Mouse (Mus musculus) mature B cell (primary cell): ENCODE measurements around the gene Krtap5-1.
"Not testable (repeated sequence)": the region's sequence is repeated elsewhere in the genome, so short reads cannot be mapped to it uniquely, and the experiment has no call there.

Source experiments
- in situ Hi-C: fragments of 300-500 bp; cut with MboI; formaldehyde crosslinking; loops from 2 replicates; pipeline ENCODE4 v1.14.3; 2019

The Krtap5-1 gene

DNA sequence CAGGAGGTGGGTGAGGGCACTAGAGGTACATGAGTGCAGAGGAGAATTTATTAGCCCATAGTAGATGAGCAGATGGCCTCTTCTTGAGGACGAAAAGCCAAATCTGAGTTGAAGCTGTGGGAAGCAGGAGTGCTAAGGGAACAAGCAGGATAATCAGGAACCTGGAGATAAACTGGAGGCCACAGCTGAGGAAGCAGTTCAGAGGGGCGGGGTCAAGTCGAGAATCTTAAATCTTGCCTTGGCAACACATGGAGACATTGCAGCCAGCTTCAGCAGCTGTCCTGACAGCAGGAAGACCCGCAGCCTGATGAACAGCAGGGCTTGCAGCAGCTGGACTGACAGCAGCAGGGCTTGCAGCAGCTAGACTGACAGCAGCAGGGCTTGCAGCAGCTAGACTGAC is 810 bp downstream of the Krtap5-1 start:
- in situ Hi-C loops = not testable (repeated sequence)

DNA sequence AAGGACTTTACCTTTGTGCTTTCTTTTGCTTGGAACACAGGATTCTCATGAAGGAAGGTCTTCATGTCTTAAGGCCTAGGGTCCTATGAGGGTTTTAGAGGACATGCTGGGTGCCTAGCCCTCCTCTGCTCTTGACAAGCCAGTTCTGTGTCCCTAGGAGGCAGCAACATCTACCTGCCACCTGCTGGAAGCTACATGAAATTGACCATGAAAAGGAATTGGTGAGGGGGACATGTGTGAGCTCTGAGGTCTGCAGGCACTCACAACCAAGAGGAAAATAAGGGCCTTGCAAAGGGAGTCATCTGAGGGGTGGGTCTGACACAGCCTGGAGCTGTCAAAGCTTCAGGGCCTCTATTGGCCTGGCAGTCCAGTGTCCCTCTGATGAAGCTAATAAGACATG is 1.5 kb downstream of the Krtap5-1 start:
- in situ Hi-C loops = no loop called here

DNA sequence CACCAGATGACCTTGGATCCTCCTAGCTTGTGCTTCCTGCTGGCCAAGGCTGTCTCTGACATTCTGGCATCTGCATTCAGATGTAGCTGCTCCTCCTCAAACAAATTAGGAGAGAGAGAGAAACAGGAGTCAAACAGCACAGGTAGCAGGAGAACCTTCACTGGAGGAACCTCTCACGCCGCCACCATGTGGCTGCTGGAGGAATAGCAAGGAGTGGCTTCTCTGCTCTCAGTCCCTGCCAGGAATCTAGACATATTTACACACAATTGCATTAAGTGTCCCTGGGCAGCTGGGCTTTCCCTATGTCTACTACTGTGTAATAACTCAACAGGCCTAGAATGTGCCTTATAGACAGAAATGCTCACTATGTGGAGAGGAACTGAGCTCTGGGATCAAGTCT is 3.1 kb downstream of the Krtap5-1 start:
- in situ Hi-C loops = not testable (repeated sequence)

DNA sequence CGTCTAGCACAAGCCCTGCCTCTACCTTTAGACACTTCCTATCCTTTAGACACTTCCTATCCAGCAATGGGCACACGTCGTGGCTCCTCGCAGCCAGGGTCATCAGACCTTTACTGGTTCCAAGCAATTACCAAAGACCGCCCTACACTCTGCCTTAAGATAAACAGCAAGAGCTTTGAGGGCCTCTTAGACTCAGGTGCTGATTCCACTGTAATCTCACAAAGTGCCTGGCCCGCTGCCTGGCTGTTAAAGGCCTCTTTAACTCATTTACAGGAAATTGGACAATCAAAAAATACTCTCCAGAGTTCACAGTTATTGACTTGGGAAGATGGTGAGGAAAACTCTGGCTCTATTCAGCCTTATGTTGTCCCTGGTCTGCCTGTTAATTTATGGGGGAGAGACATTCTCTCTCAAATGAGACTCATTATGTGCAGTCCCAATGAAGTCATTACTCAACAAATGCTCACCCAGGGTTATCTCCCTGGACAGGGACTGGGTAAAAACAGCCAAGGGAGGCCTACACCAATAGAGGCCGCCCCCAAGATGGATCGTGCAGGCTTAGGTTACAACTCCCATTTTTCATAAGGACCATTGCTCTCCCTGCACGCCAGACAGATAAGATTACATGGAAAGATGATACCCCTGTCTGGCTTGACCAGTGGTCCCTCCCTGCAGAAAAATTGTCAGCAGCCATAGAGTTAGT is 10.9 kb downstream of the Krtap5-1 start:
- in situ Hi-C loops = not testable (repeated sequence)

DNA sequence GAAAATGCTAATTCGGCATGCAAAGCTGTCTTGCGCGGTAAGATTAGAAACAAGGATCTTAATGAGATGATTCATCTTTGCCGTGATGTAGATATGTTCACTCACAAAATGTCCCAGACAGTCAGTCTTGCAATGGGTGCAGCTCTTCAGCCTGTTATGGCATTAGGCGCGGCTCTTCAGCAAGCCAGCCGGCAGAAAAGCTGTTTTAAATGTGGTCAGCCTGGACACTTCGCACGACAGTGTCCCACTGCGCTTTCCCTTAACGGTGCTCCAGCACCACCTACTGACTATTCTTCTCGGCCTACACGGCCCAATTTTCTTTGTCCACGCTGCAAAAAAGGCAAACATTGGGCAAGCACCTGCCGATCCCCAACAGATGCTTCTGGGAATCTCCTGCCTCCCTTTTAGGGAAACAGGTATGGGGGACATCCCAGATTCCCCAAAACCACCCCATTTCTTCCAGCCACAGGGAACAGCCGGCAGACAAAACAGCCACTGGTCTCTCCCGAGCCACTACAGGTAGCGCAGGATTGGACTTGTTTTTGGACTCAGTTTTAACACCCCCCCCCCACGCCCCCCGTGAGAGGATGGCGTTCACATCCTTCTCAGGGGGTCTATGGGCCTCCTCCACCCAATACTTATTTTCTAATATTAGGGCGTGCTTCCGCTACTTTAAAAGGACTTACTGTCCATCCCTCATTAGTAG is 11.6 kb downstream of the Krtap5-1 start:
- in situ Hi-C loops = no loop called here

DNA sequence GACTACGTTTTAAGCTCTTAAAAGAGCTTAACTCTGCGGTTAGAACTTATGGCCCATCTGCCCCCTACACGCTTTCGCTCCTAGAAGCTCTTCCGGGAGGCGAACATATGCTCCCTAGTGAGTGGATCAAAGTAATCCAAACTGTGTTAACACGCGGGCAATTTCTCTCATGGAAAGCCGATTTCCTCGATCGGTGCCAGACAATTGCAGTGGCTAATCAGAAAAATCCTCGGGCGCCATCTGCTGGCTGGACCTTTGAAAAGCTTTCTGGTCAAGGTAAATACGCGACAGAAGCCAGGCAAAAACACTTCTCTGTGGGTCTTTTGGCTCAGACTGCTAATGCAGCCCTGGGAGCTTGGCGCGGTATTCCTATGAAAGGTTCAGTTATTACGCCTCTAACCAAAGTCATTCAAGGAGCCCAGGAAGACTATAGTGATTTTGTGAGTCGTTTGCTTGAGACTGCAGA is 12.3 kb downstream of the Krtap5-1 start:
- in situ Hi-C loops = no loop called here

DNA sequence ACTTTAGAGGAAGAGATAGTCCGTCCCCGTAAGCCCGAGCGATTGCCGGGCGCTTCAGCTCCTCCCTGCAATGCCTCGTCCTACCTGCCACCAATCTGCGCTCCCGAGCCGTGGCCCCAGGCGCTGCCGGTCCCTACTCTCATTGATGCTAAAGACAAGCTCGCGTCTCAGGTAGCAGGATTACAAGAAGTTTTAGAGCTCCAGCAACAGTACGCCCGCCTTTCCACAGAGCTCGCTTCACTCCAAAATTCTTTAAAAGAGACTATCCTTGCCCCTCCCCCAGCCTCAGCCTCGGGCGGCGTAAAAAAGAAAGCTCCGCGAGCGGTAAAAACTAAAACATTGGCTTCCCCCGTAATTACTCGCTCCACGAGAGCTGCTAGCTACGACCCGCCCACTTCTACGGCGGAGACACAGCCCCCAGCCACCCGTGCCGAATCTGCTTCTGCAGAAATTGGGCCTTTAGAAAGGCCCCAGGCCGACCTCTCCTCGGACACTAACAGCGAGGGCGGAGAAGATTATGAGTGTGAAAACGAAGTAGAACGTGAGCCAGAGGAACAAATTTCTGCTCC is 12.8 kb downstream of the Krtap5-1 start:
- in situ Hi-C loops = no loop called here

DNA sequence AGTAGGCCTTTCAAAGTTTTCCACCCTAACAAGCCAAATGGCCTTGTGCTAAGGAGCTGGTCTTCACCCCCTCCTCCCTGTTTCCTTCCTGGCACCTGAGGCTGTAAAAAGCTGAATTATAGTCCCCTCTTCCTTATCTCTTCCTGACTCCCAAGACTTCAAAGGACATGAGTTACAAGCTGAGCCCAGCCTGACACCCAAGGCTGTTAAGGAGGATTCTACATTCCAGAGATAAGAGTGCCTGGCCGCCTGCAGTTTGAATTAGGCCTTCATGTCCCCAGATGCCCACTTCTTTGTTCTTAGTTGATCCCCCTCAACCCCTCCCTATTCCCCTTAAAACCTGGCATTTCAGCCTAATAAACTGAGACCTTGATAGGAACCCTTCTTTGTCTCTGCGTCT is 14.1 kb downstream of the Krtap5-1 start:
- in situ Hi-C loops = not testable (repeated sequence)

DNA sequence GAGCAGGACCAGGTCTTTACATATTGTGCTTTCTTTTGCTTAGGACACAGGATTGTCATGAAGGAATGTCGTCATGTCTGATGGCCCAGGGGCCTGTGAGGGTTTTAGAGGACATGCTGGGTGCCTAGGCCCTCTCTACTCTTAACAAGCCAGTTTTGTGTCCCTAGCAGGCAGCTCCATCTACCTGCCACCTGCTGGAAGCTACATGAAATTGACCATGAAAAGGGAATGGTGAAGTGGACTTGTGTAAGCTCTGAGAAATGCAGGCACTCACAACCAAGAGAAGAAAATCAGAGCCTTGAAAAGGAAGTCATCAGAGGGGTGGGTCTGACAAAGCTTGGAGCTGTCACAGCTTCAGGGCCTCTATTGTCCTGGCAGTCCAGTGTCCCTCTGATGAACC is 17.6 kb downstream of the Krtap5-1 start:
- in situ Hi-C loops = not testable (repeated sequence)

DNA sequence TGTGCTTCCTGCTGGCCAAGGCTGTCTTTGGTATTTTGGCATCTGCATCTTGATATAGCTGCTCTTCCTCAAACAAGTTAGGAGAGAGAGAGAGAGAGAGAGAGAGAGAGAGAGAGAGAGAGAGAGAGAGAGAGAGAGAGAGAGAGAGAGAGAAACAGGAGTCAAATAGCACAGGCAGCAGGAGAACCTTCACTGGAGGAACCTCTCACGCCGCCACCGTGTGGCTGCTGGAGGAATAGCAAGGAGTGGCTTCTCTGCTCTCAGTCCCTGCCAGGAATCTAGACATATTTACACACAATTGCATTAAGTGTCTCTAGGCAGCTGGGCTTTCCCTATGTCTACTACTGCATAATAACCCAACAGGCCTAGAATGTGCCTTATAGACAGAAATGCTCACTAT is 18.7 kb downstream of the Krtap5-1 start:
- in situ Hi-C loops = not testable (repeated sequence)

DNA sequence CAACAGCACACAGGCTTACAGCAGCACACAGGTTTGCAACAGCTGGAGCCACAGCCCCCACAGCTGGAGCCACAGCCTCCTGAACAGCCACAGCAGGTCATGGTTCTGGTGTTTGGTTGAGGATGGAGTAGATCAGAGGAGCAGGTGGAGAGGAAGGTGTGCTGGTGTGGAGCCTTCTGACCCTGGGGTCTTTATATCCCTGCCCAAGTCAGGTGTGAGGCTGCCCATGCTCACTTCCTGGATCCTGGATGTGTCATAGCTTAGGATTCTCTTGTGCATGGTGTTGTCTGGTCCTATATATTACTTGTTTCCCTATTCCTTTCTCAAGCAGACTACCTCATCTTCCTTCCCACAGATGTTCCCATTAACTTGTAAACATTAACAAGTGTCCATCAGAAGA is 22.7 kb downstream of the Krtap5-1 start, which contains the start of gene Gm4559:
Gm4559 (minus strand) TSS at position 101 of the 400 bp plus-strand sequence.
- in situ Hi-C loops = not testable (repeated sequence)

DNA sequence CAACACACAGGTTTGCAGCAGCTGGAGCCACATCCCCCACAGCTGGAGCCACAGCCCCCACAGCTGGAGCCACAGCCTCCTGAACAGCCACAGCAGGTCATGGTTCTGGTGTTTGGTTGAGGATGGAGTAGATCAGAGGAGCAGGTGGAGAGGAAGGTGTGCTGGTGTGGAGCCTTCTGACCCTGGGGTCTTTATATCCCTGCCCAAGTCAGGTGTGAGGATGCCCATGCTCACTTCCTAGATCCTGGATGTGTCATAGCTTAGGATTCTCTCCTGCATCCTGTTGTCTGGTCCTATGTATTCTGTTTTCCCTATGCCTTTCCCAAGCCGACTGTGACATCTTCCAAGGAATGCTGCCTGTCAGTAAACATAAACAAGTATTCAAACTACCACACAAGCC is 38.7 kb downstream of the Krtap5-1 start, which contains the start of gene Gm2431:
Gm2431 (minus strand) TSS at position 101 of the 400 bp plus-strand sequence.
- in situ Hi-C loops = not testable (repeated sequence)

DNA sequence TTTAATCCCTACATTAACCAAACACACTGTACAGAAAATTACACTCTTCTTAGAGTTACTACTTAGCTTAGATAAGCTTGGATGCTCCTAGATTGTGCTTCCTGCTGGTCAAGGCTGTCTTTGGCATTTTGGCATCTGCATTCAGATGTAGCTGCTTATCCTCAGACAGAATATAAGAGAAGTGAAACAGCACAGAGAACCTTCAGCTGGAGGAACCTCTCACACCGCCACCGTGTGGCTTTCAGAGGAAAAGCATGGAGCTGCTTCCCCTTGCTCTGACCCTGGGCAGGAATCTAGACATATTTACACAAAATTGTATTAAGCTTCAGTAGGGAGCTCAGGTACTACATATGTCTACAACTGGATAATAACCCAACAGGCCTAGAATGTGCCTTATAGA is 41.4 kb downstream of the Krtap5-1 start:
- in situ Hi-C loops = no loop called here

DNA sequence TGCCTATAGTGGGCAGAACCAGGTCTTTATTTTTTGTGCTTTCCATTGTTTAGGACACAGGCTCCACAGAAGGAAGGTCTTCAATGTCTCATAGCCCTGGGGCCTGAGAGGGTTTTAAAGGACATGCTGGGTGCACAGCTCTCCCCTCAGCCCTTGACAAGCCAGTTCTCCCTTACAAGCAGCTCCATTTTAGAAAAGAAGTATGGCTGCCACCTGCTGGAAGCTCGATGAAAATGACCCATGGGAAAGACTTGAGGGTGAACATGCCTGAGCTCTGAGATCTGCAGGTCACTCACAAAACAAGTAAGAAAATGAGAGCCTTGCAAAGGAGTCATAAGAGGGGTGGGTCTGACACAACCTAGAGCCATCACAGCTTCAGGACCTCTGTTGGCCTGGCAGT is 47.1 kb downstream of the Krtap5-1 start:
- in situ Hi-C loops = no loop called here
